Mouse (Mus musculus) lung, adult 2 months (tissue): ENCODE measurements at regions not wholly inside any gene's neighbourhood (a gene's known extent, or its start where the extent isn't known, plus 50 kb on each side); places are given as distances from the start of the nearest gene placed in this dataset.

ENCODE experiments used
- CTCF ChIP-seq: fragments of 200-500 bp; IDR thresholded peaks from 2 replicates; pipeline ENCODE4 v1.5.1; 2011; ENCODE audit warnings: mild to moderate bottlenecking, low read length, control low read depth; ENCODE audit not compliant: insufficient read depth
- POLR2A ChIP-seq: fragments of 200-500 bp; IDR thresholded peaks from 2 replicates; pipeline ENCODE4 v1.6.1; 2011; ENCODE audit warnings: low read depth, mild to moderate bottlenecking, control low read depth, low read length, borderline replicate concordance; ENCODE audit errors: extremely low read depth

- TF ChIP-seq POLR2A (no peak), CTCF (no peak)
These were observed 399.3 kb downstream of the Ppargc1a start for GRCm38 (mm10) chr5:51168206-51168605.
